Mouse (Mus musculus): ENCODE data around the gene Spryd7. TPM values are rescaled to one million over a fixed set of nuclear protein-coding genes. Genes with fewer than 3 reads are reported as not detected.
"Not testable (repeated sequence)": the region's sequence is repeated elsewhere in the genome, so short reads cannot be mapped to it uniquely, and the experiment has no call there.

Spryd7 gene
- 9.5 and 9.9 TPM in 2 replicates for total RNA-seq (2017)

- peak; percentile 97 for ATAC-seq (replicated peaks; ENCODE audit: low read depth, poor library complexity, severe bottlenecking)
Measured at GRCm38 (mm10) chr14:61556289-61557147, at the start of gene Spryd7. Gene Spryd7, minus strand, starts transcription at chr14:61556886.

DNA sequence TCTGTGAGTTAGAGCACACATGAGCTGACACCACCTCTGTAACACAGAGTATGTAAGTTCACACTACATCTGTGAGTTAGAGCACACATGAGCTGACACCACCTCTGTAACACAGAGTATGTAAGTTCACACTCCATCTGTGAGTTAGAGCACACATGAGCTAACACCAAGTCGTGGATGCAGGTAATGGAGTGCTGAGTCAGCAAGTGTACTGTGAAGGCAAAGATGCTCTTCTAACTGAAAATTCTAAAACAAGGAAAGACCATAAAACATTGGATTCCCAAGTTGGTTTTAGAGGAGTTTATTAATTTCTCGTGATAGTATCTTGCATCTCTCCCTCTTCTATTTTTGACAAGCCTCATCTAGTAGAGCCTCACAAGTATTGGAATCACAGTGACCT is 49.4 kb upstream of the Spryd7 start:
- not testable (repeated sequence) for ATAC-seq (replicated peaks; ENCODE audit: low read depth, poor library complexity, severe bottlenecking)

GRCm38 (mm10) chr14:61604081-61604480 is 47.4 kb upstream of the Spryd7 start:
- no peak for ATAC-seq (replicated peaks; ENCODE audit: low read depth, poor library complexity, severe bottlenecking)

DNA sequence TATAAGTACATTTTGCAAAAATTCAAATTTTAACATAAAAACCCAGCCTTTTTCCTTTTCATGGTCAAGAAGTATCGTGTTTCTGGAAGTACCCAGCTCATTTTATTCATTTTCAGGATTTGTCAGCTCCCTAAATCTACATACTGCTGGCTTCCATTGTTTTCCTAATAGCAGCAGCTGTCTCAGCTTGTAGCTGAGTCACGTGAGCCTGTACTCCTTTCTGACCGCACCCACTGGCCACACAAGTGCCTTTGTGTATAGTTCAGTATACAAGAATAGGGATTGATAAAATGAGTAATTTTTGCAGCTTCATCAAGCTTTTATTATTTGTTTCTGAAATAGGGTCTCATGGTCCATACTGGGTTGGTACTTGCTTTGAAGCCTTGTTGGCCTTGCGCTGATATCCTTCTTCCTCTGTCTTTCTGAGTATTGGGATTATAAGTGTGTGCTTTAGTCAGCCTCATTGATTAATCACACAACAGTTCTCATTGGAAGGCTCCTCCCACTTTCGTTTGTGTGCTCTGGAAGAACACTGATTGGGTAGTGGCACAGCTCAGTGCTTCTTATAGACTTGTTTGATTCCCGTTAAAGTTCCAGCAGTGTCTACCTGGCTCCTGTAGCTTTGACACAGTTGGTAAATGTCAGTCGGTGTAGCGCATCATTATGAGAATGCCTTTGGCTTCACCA is 46.5 kb upstream of the Spryd7 start:
- no peak for ATAC-seq (replicated peaks; ENCODE audit: low read depth, poor library complexity, severe bottlenecking)

- ATAC-seq (replicated peaks; ENCODE audit: low read depth, poor library complexity, severe bottlenecking), result no peak
Measured at GRCm38 (mm10) chr14:61601348-61601747, 44.7 kb upstream of the Spryd7 start.

DNA sequence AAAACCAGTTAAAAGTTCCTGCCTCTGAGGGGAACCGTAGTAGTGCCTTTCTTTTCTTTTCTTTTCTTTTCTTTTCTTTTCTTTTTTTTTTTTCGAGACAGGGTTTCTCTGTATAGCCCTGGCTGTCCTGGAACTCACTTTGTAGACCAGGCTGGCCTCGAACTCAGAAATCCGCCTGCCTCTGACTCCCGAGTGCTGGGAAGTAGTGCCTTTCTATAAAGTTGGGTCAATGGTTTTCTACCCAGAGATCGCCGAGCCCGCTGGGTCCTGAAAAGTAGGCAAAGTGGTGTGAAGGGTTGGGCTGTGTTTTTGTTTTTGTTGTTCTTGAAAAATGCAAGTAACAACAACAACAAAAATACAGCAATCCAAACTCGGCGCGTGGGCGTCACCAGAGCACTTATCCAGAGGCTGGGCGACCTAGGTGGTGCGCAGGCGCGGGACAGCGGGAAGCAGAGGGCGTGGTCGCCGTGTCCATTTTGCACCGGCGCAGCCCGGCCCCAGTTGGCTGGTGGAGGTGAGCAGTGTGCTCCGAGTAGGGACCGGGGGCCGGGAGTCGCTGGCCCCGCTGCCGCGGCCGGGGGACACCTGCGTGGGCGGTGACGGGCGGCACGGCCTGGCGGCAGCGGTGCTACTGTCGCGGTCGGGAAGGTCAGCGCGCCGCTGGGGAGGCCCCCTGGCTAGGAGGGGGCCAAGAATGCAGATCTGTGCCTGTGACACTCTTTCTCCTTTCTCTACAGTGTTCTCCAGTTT is 42.5 kb upstream of the Spryd7 start:
- ATAC-seq (replicated peaks; ENCODE audit: low read depth, poor library complexity, severe bottlenecking), result peak; percentile 99

GRCm38 (mm10) chr14:61597968-61598367 is 41.3 kb upstream of the Spryd7 start, which contains the start of gene Trim13:
Gene Trim13, plus strand, starts transcription at chr14:61598247.
- peak; percentile 46 for ATAC-seq (replicated peaks; ENCODE audit: low read depth, poor library complexity, severe bottlenecking)

DNA sequence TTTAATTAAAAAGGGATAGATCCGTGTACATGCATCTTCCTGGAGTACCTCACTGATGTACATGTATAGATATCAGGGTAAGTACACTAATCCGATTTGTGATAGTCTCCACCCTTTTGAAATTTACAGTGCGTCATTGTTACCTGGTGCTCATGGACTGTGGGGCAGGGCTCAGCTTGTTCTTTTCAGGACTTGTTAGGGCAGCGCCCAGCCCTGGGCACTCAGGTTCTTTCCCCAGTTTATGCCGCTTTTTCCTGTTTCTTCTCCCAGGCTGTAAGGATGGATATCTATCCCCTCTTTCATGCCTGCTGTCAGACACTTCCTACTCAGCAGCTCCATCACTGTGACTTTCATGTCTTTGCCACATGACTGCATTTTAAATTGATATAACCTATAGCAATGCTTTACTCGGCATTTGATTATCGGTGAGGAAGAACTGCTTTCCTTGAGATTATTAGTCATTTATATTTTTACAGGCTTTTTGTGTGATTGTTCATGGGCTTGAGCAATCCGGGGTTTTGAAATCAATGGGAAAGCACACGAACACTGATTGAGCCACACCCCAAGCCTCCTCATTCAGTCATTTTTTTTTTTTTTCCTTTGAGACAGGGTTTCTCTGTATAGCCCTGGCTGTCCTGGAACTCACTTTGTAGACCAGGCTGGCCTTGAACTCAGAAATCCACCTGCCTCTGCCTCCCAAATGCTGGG is 40.2 kb upstream of the Spryd7 start:
- no peak for ATAC-seq (replicated peaks; ENCODE audit: low read depth, poor library complexity, severe bottlenecking)

GRCm38 (mm10) chr14:61589288-61590065 is 32.8 kb upstream of the Spryd7 start:
- ATAC-seq (replicated peaks; ENCODE audit: low read depth, poor library complexity, severe bottlenecking), result peak; percentile 97

DNA sequence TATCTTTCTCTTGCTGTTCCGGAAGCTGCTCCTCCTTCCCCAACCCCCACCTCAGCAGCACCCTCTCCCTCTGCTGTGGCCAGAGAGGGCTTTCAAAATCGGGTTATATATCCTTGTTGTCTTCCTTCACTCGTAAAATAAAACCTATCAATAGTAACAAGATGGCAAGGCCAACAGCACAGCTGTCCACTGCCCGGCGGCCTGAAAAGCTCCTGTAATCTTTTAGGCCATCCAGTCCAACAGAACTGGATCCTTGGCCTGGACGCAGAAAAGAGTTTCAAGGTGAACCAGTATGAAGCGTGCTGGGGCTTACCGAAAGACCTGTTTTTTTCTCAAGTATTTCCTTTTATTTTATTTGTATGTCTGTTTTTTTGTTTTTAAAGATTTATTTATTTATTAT is 19.3 kb upstream of the Spryd7 start:
- no peak for ATAC-seq (replicated peaks; ENCODE audit: low read depth, poor library complexity, severe bottlenecking)

- ATAC-seq (replicated peaks; ENCODE audit: low read depth, poor library complexity, severe bottlenecking), result no peak
Measured at GRCm38 (mm10) chr14:61575066-61575465, 18.4 kb upstream of the Spryd7 start.

GRCm38 (mm10) chr14:61572131-61572530 is 15.4 kb upstream of the Spryd7 start:
- ATAC-seq (replicated peaks; ENCODE audit: low read depth, poor library complexity, severe bottlenecking), result no peak

- peak; percentile 80 for ATAC-seq (replicated peaks; ENCODE audit: low read depth, poor library complexity, severe bottlenecking)
Measured at GRCm38 (mm10) chr14:61571366-61571765, 14.7 kb upstream of the Spryd7 start.

DNA sequence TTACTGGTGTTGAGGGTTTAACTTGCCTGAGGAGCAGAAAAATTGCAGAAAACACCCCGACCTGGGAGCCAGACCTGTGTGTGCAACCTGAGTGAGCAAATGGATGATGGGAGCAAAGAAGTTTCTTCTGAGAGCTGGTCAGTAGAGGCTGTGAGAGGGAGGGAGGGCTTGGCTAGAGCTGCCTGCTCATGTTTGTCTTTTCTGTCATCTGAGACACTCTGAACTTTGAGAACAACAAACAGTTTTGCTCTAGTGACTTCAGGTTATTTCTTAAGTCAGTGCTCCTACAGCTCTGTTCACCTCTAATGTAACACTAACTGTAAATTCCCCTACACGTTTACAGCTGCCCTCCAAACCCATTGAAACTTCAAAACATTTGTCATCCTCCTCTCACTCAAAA is 12.7 kb upstream of the Spryd7 start:
- no peak for ATAC-seq (replicated peaks; ENCODE audit: low read depth, poor library complexity, severe bottlenecking)

- not testable (repeated sequence) for ATAC-seq (replicated peaks; ENCODE audit: low read depth, poor library complexity, severe bottlenecking)
Measured at GRCm38 (mm10) chr14:61566211-61566610, 9.5 kb upstream of the Spryd7 start.

GRCm38 (mm10) chr14:61559856-61560255 is 3.2 kb upstream of the Spryd7 start:
- ATAC-seq (replicated peaks; ENCODE audit: low read depth, poor library complexity, severe bottlenecking), result no peak

GRCm38 (mm10) chr14:61558901-61559300 is 2.2 kb upstream of the Spryd7 start:
- no peak for ATAC-seq (replicated peaks; ENCODE audit: low read depth, poor library complexity, severe bottlenecking)

DNA sequence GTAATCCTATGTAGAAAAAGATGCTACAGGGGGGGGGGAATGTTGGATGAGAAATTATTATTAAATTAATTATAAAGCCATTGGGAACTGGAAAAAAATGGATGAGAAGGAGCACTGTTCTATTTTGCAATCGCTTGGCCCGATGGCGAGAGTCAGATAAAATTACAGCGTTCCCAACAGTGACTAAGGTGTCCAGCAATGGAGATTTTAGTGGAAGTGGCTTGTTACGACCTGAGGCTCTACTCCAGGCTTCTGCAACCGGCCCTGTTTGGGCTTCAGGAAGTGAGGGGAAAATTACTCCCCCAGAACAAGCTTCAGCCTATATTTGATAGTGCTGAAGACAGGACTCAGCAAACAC is 776 bp downstream of the Spryd7 start:
- no peak for ATAC-seq (replicated peaks; ENCODE audit: low read depth, poor library complexity, severe bottlenecking)

DNA sequence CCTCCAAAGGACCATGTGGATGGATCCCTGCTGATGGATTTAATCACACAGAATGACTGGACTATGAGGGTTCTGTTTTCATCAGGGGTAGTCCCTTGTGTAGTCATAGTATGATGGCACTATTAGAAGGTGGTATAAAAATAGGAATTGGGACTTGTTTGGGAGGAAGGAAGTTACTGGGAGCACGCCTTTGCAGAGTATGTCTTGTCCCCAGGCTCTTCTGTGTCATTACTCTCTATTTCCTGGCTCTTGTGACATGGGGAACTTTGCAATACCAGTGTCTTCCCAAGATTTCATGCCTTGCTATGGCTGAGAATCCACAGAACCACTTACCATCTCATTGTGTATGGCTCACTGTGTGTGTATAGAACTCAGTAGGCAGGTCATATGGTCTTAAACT is 8.1 kb downstream of the Spryd7 start:
- ATAC-seq (replicated peaks; ENCODE audit: low read depth, poor library complexity, severe bottlenecking), result no peak
